Mouse (Mus musculus) heart, postnatal 0 days (tissue): ENCODE results near the gene Fam24b. TPM values are rescaled to one million over a fixed set of nuclear protein-coding genes. Genes with fewer than 3 reads are reported as not detected.
A peak's percentile ranks its signal among the peaks of the same experiment; 100 is the strongest.

ENCODE experiments used
- ATAC-seq: fragments of 200-750 bp; cut with Nextera tagmentation; 2 replicates; pipeline ENCODE4 v1.8.0; 2017; ENCODE audit warnings: low read depth, moderate number of reproducible peaks, moderate library complexity; ENCODE audit not compliant: insufficient read depth
- DNase-seq: peaks from one replicate; pipeline ENCODE4 v3.0.0-alpha.2; 2016; ENCODE audit warnings: low spot score
- H3K27ac ChIP-seq: fragments of 300-500 bp; sonication (generic); 2 replicates; pipeline ENCODE4 v1.5.1; 2014; ENCODE audit warnings: low read depth, mild to moderate bottlenecking
- H3K27me3 ChIP-seq: fragments of 300-500 bp; sonication (generic); 2 replicates; pipeline ENCODE4 v1.6.1; 2014; ENCODE audit warnings: low read length, mixed read lengths; ENCODE audit not compliant: control insufficient read depth, insufficient read depth
- H3K36me3 ChIP-seq: fragments of 300-500 bp; sonication (generic); replicated peaks from 2 replicates; pipeline ENCODE4 v1.6.1; 2014; ENCODE audit warnings: low read length, mixed read lengths; ENCODE audit not compliant: control insufficient read depth, insufficient read depth
- H3K4me1 ChIP-seq: fragments of 300-500 bp; sonication (generic); 2 replicates; pipeline ENCODE4 v1.6.1; 2014; ENCODE audit warnings: antibody characterized with exemption; ENCODE audit not compliant: control insufficient read depth, insufficient read depth
- H3K4me2 ChIP-seq: fragments of 300-500 bp; sonication (generic); 2 replicates; pipeline ENCODE4 v1.6.1; 2014; ENCODE audit warnings: low read depth, mild to moderate bottlenecking, low read length, moderate library complexity
- H3K4me3 ChIP-seq: fragments of 300-500 bp; sonication (generic); 2 replicates; pipeline ENCODE4 v1.5.1; 2014; ENCODE audit warnings: low read depth, low read length
- H3K9ac ChIP-seq: fragments of 300-500 bp; sonication (generic); replicated peaks from 2 replicates; pipeline ENCODE4 v1.6.1; 2014; ENCODE audit warnings: low read depth, low read length, mixed read lengths
- H3K9me3 ChIP-seq: fragments of 300-500 bp; sonication (generic); replicated peaks from 2 replicates; pipeline ENCODE4 v1.6.1; 2016; ENCODE audit warnings: low read length; ENCODE audit not compliant: control insufficient read depth
- CTCF ChIP-seq: IDR thresholded peaks from 2 replicates; pipeline ENCODE4 v1.5.1; 2016; ENCODE audit warnings: antibody characterized with exemption, control low read depth, low read depth
- EP300 ChIP-seq: IDR thresholded peaks from 2 replicates; pipeline ENCODE4 v1.6.1; 2016; ENCODE audit warnings: antibody characterized with exemption, low read depth
- WGBS: fragments of 180-500 bp; shearing (Covaris S2); extraction: QIAGEN DNeasy Blood & Tissue Kit; methylation state at CpG from one replicate; pipeline ENCODE4 v1.1.7; 2014; 5-methylcytosine and 5-hydroxymethylcytosine counted together
- polyA plus RNA-seq: library from polyadenylated mRNA; unstranded; fragments of >200 nt; fragmentation: Nextera tagmentation; extraction: Ambion mirVana; gene quantifications from 2 replicates; pipeline ENCODE4 v1.2.1, GENCODE M21; 2015
- total RNA-seq: library from RNA; depleted of rRNA; stranded (reverse); fragments of >200 nt; gene quantifications from 2 replicates; pipeline ENCODE4 v1.2.3, GENCODE M21; 2014; ENCODE audit warnings: low replicate concordance; rRNA removed

Fam24b gene
- total RNA-seq (not detected in 2 replicates), polyA plus RNA-seq (0.18 TPM in 1 of 2 replicates, not detected in the other)

DNA sequence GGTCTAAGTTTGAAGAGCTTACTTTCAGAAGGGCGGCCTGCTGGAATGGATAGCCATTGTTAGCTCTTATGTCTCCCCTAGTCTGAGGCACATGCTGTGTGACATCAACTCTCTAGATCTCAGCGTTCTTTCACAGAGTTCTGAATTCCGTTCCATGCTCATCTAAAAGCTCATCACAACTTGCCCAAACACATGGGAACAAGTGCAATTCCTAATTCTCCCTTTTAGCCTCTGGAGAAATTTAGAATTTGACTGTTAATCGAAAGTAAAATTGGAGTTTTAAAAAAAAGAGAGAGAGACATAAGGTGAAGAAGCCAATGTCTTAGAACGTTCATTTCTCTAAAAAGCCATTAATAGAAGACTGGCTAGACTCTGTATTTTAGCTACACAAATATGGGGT is at the start of gene Fam24b:
Gene Fam24b, minus strand, starts transcription at position 101 of the 400 bp plus-strand sequence.
- DNase-seq (no peak), ATAC-seq (no peak)
- 91% methylated on average over 5 of the region's 5 CpGs for WGBS
- Histone ChIP-seq H3K4me1 (no peaks in the 10 kb centered on the region), H3K9ac (no peak within 1 kb of the TSS), H3K4me2 (no peak within 1 kb of the TSS), H3K36me3 (no peaks in the 10 kb centered on the region), H3K9me3 (no peaks in the 10 kb centered on the region), H3K27ac (no peak within 1 kb of the TSS), H3K4me3 (no peak within 1 kb of the TSS), H3K27me3 (no peaks in the 10 kb centered on the region)
- no peak for TF ChIP-seq CTCF
- no peak for TF ChIP-seq EP300

DNA sequence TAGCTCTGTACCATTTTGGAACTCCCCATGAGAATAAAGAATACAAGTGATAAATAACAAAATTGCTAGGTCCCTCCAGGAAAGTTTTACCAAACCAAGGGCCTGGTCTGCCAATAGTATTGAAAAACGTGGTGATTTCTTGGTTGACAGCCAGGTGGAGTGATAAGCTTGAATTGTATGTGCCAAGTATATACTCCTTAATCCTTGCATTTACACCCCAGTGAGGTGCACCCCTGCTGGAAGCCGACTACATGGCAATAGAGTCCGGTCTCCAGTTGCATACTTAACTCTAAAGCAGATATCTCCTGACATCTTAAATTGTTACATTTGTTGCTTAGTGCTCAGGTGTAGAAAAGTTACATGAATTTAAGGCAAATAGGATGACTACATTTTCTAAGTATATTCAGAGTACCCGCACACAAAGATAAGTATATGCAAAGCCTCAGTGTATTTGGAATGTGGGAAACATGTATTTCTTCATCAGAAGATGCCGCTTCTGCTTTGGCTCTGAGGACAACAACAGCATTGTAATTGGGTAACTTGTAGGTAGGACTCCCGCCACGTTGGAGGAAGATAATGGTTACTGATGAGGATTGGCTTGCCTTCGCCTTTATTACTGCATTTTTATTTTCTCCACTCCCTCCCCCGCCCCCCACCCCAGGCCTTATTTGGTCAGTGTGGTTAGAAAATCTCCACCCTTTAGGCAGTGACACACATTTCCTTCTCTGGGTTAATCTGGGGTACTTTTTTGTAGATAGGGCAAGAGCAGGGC is 42.8 kb upstream of the Fam24b start:
- ATAC-seq = no peak
- H3K36me3 ChIP-seq = peaks cover 5% of the 10 kb centered on the region; the same call in 1 of the 2 replicates
- 68% methylated on average over 9 of the region's 9 CpGs for WGBS
- no peaks in the 10 kb centered on the region for H3K9me3 ChIP-seq
- H3K27ac ChIP-seq = peak overlapping the region; percentile 99
- H3K4me3 ChIP-seq = peak overlapping the region; percentile 82
- H3K4me2 ChIP-seq = peak overlapping the region; percentile 91
- peaks cover 9% of the 10 kb centered on the region for H3K4me1 ChIP-seq
- H3K27me3 ChIP-seq = no peaks in the 10 kb centered on the region
- DNase-seq = no peak
- H3K9ac ChIP-seq = peak overlapping the region; percentile 88
- TF ChIP-seq CTCF (no peak), EP300 (no peak)

DNA sequence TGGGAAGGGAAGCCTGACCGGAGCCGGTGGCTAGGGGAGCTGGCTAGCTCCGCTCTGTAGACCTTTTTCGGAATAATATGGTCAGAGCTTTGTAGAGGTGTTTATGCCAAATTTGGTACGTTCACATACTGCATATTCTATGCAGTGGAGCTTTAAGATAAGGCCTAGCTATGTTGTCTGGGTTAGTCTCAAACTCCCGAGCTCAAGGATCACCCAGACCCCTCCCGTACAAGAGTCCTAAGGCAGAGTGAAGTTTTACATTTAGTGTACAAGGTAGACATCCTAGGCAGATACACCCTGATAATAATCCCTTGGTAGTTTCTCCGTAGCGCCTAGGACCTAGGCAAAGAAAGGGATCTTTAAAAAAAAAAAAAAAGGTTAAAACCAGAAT is 42.1 kb upstream of the Fam24b start:
- ATAC-seq = no peak
- TF ChIP-seq CTCF (no peak), EP300 (no peak)
- Histone ChIP-seq H3K9me3 (no peaks in the 10 kb centered on the region), H3K27ac (peak overlapping the region; percentile 99), H3K9ac (peak overlapping the region; percentile 88), H3K4me3 (peak overlapping the region; percentile 82), H3K4me2 (peak overlapping the region; percentile 91), H3K27me3 (no peaks in the 10 kb centered on the region), H3K4me1 (peaks cover 9% of the 10 kb centered on the region), H3K36me3 (peaks cover 5% of the 10 kb centered on the region; the same call in 1 of the 2 replicates)
- 7% methylated on average over 9 of the region's 9 CpGs for WGBS
- no peak for DNase-seq

DNA sequence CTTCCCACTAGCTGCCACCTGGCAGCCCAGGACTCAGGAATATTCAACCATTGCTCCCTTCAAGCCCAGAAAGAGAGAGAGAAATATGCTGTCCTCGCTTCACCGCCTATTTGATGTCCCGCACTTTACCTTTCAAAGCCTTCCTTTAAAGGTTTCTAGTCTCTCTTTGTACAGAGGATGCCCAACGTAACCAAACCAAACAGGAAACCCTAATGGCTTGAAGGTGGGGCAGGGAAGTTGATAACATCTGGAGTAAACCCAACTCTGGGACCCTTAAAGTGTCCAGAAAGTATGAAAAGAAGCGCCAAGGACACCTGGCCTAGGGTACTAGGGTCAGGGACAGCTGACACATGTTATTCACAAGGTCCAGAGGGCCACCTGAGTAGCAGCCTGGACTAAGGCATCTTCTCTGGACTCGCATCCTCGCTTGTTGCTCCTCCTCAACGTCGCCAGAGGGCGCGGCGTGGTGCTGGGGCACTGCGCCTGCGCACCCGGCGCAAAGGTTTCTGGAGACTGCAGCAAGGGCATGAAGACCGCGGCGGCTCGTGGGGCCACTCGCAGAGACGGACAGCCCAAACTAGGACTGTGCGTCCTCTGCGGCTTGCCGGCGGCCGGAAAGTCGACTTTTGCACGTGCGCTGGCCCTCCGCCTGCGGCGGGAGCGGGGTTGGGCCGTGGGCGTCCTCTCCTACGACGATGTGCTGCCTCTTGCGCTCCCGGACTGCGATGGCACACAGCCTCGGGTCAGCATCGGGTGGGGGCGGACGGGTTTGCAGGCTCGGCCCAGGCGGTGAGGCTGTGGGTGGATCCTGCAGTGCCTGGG is 41.5 kb upstream of the Fam24b start, which contains the start of gene Pstk:
Gene Pstk, plus strand, starts transcription at position 494 of the 822 bp plus-strand sequence.
- TF ChIP-seq EP300 (no peak), CTCF (peak; percentile 92)
- WGBS = 4% methylated on average over 47 of the region's 47 CpGs
- peaks cover 9% of the 10 kb centered on the region for H3K4me1 ChIP-seq

DNA sequence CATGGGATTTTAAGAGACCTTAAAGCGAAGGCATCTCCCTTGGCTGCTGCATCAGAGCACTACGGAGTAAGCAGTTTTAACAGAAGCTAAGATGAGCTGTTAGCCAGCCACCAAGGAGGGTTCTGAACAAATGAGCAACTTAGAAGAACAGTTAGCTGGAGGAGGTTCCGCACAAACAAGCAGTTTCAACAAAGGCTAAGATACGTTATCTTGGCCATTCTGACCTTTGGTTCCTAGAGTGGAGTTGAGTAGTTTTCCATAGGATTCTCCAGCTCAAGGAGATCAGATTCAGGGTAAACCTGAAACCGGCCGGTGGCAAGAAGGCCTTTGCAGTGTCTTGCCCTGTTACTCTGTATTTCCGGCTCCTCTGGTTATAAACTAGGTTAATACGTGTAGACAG is 34.8 kb upstream of the Fam24b start:
- Histone ChIP-seq H3K4me2 (no peak overlapping the region), H3K4me1 (peaks cover 9% of the 10 kb centered on the region; the same call in 1 of the 2 replicates), H3K36me3 (peaks cover 1% of the 10 kb centered on the region), H3K9ac (no peak overlapping the region), H3K9me3 (no peaks in the 10 kb centered on the region), H3K4me3 (no peak overlapping the region), H3K27ac (no peak overlapping the region), H3K27me3 (no peaks in the 10 kb centered on the region)
- ATAC-seq (no peak), DNase-seq (no peak)
- 85% methylated on average over 8 of the region's 8 CpGs for WGBS
- TF ChIP-seq CTCF = no peak
- TF ChIP-seq EP300 = no peak

More for the DNA sequence above, 41.5 kb upstream of the Fam24b start, which contains the start of gene Pstk:
- ATAC-seq (peak; percentile 97), DNase-seq (peak; percentile 89)
- Histone ChIP-seq H3K4me3 (peak within 1 kb of the TSS; percentile 82), H3K9ac (peak within 1 kb of the TSS; percentile 88), H3K36me3 (peaks cover 5% of the 10 kb centered on the region; the same call in 1 of the 2 replicates), H3K27me3 (no peaks in the 10 kb centered on the region), H3K27ac (peak within 1 kb of the TSS; percentile 99), H3K9me3 (no peaks in the 10 kb centered on the region), H3K4me2 (peak within 1 kb of the TSS; percentile 91)
